Mouse (Mus musculus): ENCODE results near the gene Alppl2.

Gene Alppl2

GRCm38 (mm10) chr1:87089828-87090227, at the start of gene Alppl2:
Gene Alppl2, minus strand, starts transcription at chr1:87089928.
- no peak for DNase-seq (ENCODE audit: inconsistent ontology term)

GRCm38 (mm10) chr1:87131803-87132202, 42.1 kb upstream of the Alppl2 start:
- peak; percentile 52 for DNase-seq (ENCODE audit: inconsistent ontology term)

GRCm38 (mm10) chr1:87127206-87128030, 37.7 kb upstream of the Alppl2 start:
- no peak for DNase-seq (ENCODE audit: inconsistent ontology term)

DNA sequence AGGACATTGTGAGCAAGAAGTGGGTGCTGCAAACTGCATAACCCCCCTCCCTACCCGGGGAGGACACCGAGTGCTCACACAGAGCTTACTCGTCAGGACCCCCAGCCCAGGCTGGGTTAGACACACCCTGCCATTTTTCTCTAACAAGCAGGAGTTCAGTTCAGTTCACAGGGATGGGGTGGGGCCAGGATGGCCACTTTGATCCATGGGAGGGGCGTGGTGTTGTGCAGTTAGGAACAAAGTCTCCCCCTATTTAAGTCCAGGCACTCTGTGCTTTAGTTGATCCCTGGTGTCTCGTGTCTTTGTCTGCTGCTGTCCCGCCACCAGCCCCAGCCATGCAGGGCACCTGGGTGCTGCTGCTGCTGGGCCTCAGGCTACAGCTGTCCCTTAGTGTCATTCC, 34.9 kb upstream of the Alppl2 start, which contains the start of gene Akp3:
Gene Akp3 (plus strand): TSS at position 301 of the 400 bp plus-strand sequence.
- no peak for DNase-seq (ENCODE audit: inconsistent ontology term)

GRCm38 (mm10) chr1:87114784-87115183, 25.1 kb upstream of the Alppl2 start:
- DNase-seq (ENCODE audit: inconsistent ontology term), result no peak

GRCm38 (mm10) chr1:87111719-87112354, 22.1 kb upstream of the Alppl2 start:
- peak; percentile 14 for DNase-seq (ENCODE audit: inconsistent ontology term)

GRCm38 (mm10) chr1:87108564-87108963, 18.8 kb upstream of the Alppl2 start:
- DNase-seq (ENCODE audit: inconsistent ontology term), result no peak

DNA sequence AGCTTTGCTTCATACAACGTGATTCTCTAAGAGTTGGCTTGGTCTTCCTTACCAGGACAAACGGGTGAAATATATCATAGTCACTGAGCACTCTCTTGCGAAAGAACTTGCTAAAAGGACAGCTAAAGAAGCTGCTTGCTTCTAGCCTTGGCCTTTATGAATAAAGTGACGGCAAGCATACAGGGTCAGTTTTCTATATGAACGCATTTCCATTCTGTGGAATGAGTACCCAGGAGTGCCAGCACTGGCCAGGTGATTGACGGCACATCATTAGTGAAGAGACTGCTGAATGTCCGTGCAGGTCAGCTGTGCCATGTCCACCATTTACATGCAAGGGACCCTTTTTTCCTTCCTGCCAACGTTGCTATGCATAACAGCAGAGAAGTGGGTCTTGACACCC, 16.8 kb upstream of the Alppl2 start:
- DNase-seq (ENCODE audit: inconsistent ontology term), result no peak

DNA sequence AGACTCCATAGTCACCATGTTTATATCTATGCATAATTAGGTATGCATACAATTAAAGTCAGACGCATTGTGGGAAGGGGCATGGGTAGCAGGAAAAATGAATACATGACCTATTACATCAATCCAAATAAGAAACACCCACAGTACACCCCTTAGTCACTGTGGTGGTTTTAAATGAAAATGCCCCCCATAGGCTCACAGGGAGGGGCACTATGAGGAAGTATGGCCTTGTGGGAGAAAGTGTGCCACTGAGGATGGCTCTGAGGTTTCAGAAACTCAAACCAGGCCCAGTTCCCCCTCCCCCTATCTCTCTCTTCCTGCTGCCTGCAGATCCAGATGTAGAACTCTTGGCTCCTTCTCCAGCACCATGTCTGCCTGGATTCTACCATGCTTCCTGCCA, 14.2 kb upstream of the Alppl2 start:
- no peak for DNase-seq (ENCODE audit: inconsistent ontology term)

- DNase-seq (ENCODE audit: inconsistent ontology term), result no peak
These were observed 12.4 kb upstream of the Alppl2 start for GRCm38 (mm10) chr1:87102114-87102513.

DNA sequence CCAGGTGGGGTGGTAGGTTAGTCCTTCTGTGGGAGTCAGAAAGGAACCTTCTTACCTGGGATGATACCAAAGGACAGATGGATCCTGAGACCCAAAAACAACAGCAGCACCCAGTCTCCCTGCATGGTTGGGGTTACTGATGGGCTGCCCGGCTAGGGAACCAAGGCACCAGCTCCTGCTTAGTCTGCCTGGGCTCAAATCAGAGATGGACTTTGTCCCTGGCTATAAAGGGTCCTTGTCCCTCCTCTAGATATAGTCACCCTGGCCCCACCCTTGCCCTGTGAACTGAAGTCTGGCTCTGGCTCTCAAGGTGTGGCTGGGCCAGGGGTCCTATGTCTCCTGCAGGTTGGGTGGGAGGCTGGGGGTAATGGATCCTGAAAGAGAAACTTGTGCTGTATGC, 11.7 kb upstream of the Alppl2 start, which contains the start of gene Alpi:
Gene Alpi (minus strand): TSS at position 196 of the 400 bp plus-strand sequence.
- DNase-seq (ENCODE audit: inconsistent ontology term), result no peak

GRCm38 (mm10) chr1:87098358-87098975, 8.7 kb upstream of the Alppl2 start:
- peak; percentile 60 for DNase-seq (ENCODE audit: inconsistent ontology term)

DNA sequence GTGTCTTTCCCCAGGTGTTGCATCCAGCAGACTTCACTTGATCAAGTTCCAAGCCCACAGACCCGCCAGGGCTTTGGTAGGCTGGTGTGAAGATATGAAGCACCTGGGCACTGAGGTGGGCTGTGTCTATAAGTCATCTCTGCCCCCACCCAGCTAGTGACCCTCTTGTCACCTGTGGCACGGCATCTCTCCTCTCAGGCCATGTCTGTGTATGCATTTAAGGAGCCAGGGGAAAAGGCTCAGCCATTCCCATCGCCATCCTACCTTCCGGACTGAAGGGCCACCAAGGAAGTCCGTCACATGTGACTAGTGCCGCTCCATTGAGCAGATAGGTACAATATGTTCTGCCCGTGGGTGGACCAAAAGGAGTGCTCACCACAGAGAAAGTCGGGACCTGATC, 5.9 kb upstream of the Alppl2 start:
- DNase-seq (ENCODE audit: inconsistent ontology term), result no peak

- DNase-seq (ENCODE audit: inconsistent ontology term), result no peak
These were observed 477 bp downstream of the Alppl2 start for GRCm38 (mm10) chr1:87089251-87089650.

- no peak for DNase-seq (ENCODE audit: inconsistent ontology term)
These were observed 2.8 kb downstream of the Alppl2 start for GRCm38 (mm10) chr1:87086964-87087363.

- DNase-seq (ENCODE audit: inconsistent ontology term), result peak; percentile 35
These were observed 3.5 kb downstream of the Alppl2 start for GRCm38 (mm10) chr1:87086196-87086595.

GRCm38 (mm10) chr1:87073776-87074175, 16.0 kb downstream of the Alppl2 start:
- DNase-seq (ENCODE audit: inconsistent ontology term), result no peak

DNA sequence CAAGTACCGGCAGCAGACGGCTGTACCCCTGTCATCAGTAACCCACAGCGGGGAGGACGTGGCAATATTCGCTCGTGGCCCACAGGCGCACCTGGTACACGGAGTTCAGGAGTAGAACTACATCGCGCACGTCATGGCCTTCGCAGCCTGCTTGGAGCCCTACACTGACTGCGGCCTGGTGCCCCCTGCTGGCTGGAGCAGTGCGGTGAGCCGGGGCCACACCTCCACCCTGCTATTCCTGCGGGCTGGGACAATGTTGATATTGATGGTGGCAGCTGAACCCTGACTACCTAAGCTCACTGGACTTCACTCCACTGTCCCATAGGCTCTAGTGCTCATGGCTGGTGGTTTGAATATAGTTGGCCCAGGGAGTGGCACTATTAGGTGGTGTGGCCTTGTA, 19.0 kb downstream of the Alppl2 start:
- DNase-seq (ENCODE audit: inconsistent ontology term), result no peak

DNA sequence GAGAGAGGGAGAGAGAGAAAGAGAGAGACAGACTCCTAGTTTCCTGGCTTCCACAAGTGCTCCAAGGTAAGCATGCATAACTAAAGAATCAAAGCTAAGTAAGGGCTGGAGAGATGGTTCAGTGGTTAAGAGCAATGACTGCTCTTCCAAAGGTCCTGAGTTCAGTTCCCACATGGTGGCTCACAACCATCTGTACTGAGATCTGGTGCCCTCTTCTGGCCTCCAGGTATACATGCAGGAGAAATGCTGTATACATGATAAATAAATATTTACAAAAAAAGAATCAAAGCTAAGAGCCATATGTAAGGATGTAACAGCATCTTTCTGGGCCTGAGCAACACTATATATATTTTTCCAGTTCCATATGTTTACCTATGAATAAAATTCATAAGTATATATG, 28.8 kb downstream of the Alppl2 start:
- no peak for DNase-seq (ENCODE audit: inconsistent ontology term)

GRCm38 (mm10) chr1:87059042-87059665, 30.6 kb downstream of the Alppl2 start:
- DNase-seq (ENCODE audit: inconsistent ontology term), result no peak

DNA sequence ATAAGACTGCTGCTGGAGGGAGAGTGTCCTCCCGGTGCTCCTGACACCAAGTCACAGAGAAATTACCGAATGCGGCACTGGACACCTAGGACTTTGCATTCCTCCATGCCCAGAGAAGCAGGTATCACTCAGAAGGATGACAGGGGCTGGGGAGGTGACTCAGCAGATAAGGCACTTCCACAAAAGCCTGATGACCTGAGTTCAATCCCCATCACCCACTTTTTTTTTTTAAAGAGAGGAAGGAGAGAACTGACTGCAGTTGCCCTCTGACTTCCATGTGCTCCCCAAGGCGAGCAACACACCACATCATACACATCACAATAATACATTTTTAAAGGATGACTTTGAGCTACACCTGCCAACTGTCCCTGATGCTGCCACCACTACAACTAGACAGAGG, 32.7 kb downstream of the Alppl2 start:
- DNase-seq (ENCODE audit: inconsistent ontology term), result no peak

- peak; percentile 74 for DNase-seq (ENCODE audit: inconsistent ontology term)
These were observed 38.4 kb downstream of the Alppl2 start for GRCm38 (mm10) chr1:87051369-87051768.

Measured in Muller cell, postnatal 12 days (primary cell).